Mouse (Mus musculus): ENCODE measurements at regions not wholly inside any gene's neighbourhood (a gene's known extent, or its start where the extent isn't known, plus 50 kb on each side); places are given as distances from the start of the nearest gene placed in this dataset.

DNA sequence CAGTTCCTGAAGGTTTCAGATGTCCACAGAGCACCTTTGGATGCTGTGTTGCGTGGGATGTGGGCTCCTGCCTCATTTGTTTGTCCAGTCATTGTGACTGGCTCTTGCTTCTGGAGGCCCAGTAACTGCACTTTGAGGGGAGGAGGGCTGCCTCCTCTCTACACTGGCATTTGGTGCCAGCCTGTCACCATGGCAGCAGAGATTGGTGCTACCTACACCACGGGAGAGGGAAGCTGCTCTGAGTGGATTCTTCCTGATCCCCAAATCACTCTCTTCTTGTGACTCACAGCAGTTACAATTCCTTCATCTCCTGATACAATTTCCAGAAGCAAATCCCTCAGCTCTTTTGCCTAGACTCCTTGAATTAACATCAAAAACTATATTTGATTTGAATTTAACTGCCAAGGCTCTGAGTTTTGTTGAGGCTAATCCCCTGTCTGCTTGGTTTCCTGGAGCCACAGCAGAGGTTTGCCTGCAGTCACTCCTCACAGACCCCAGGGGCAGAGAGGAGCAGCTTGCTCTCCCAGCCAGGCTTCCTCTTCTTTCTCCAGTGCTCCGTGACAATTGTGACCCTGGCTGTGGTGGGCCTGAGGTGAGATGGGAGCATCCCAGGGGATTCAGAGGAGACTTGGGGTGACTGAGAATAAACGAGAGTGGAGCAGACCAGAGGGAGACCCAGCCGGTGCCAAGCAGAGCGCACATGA, 145.7 kb downstream of the Tpra1 start:
- DNase-seq (ENCODE audit: extremely low read depth): no peak
- TF ChIP-seq POLR2AphosphoS2 (IDR thresholded peaks at IDR 0.05; ENCODE audit: low read depth, low read length) (no peak), ETS1 (conservative IDR thresholded peaks at IDR 0.05; ENCODE audit: low read depth, low read length) (no peak), POLR2A (IDR thresholded peaks at IDR 0.05; ENCODE audit: low read depth, low read length) (no peak), NRF1 (IDR thresholded peaks at IDR 0.05; ENCODE audit: low read depth, low read length) (no peak), PAX5 (IDR thresholded peaks at IDR 0.05; ENCODE audit: low read length) (no peak), MAX (IDR thresholded peaks at IDR 0.05; ENCODE audit: low read length) (no peak), RCOR1 (conservative IDR thresholded peaks at IDR 0.05; ENCODE audit: low read depth, low read length) (no peak), MYC (IDR thresholded peaks at IDR 0.05; ENCODE audit: low read depth, low read length) (no peak), ZC3H11A (IDR thresholded peaks at IDR 0.05; ENCODE audit: low read depth, low read length) (no peak), EP300 (IDR thresholded peaks at IDR 0.05; ENCODE audit: low read length) (no peak), UBTF (IDR thresholded peaks at IDR 0.05; ENCODE audit: low read depth, low read length) (no peak), MXI1 (IDR thresholded peaks at IDR 0.05; ENCODE audit: low read depth, low read length) (no peak), CTCF (conservative IDR thresholded peaks at IDR 0.05 in 1 of 2, IDR thresholded peaks at IDR 0.05 in 1 of 2; ENCODE audit: low read depth in 2 of 2, low read length in 2 of 2) (no peak)
- H3K27me3 ChIP-seq (replicated peaks): peaks cover 43% of the 10 kb centered on the region
- no peaks in the 10 kb centered on the region for H3K79me2 ChIP-seq (replicated peaks; ENCODE audit: control insufficient read depth, extremely low read depth, insufficient read depth, poor library complexity, severe bottlenecking)
- no peak overlapping the region for H3K4me3 ChIP-seq (replicated peaks in 1 of 3; ENCODE audit: low read depth in 2 of 3, low read length in 2 of 3, poor library complexity in 1 of 3)
- no peak overlapping the region for H3K27ac ChIP-seq (ENCODE audit: insufficient read depth, low read depth)
- no peaks in the 10 kb centered on the region for H3K36me3 ChIP-seq (replicated peaks in 1 of 2; ENCODE audit: control insufficient read depth in 1 of 2, insufficient read depth in 1 of 2, low read length in 1 of 2)
- dilution Hi-C loops (cut with MboI; ENCODE audit: extremely low pct_ligation_motif_present, extremely low pct_unique_long_range_greater_than_20kb, low sequenced_read_pairs) (no loop called here), in situ Hi-C loops (cut with MboI; ENCODE audit: low pct_ligation_motif_present, low pct_unique_long_range_greater_than_20kb, low sequenced_read_pairs) (no loop called here)
- H3K9me3 ChIP-seq (replicated peaks; ENCODE audit: low read length): peaks cover 7% of the 10 kb centered on the region
- no peak overlapping the region for H3K9ac ChIP-seq (ENCODE audit: insufficient read depth, low read depth)
- H3K4me1 ChIP-seq (ENCODE audit: control insufficient read depth in 1 of 2, insufficient read depth in 2 of 2): peaks cover 10 to 21% of the 10 kb centered on the region in 2 experiments
- no peak overlapping the region for H3K4me2 ChIP-seq (ENCODE audit: insufficient read depth, low read depth, poor library complexity, severe bottlenecking)

DNA sequence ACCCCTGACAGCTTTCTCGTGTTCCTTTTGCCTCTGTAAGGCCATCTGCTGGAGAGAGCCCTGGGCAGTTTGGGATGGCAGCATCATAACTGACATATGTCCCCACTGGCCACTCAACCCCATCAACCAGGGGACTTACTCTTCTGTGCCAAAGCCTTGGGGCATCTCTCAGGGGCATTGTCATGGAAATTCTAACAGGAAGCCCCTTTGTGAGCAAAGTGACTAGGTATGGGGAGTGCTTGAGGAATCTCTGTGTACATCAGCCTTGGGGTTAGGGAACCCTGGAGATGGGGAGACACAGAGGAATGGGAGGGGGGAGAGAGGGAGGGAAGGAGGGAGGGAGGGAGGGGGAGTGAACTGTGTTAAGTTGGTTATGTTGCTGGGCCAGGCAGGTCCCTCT, 147.2 kb downstream of the Tpra1 start:
- no peak overlapping the region for H3K4me2 ChIP-seq (ENCODE audit: insufficient read depth, low read depth, poor library complexity, severe bottlenecking)
- H3K4me1 ChIP-seq (ENCODE audit: control insufficient read depth in 1 of 2, insufficient read depth in 2 of 2): peaks cover 7 to 22% of the 10 kb centered on the region in 2 experiments
- H3K27me3 ChIP-seq (replicated peaks): peaks cover 46% of the 10 kb centered on the region
- H3K9me3 ChIP-seq (replicated peaks; ENCODE audit: low read length): peaks cover 7% of the 10 kb centered on the region
- H3K9ac ChIP-seq (ENCODE audit: insufficient read depth, low read depth): no peak overlapping the region
- no peak for DNase-seq (ENCODE audit: extremely low read depth)
- H3K36me3 ChIP-seq (replicated peaks in 1 of 2; ENCODE audit: control insufficient read depth in 1 of 2, insufficient read depth in 1 of 2, low read length in 1 of 2): no peaks in the 10 kb centered on the region
- dilution Hi-C loops (cut with MboI; ENCODE audit: extremely low pct_ligation_motif_present, extremely low pct_unique_long_range_greater_than_20kb, low sequenced_read_pairs) (no loop called here), in situ Hi-C loops (cut with MboI; ENCODE audit: low pct_ligation_motif_present, low pct_unique_long_range_greater_than_20kb, low sequenced_read_pairs) (no loop called here)
- H3K79me2 ChIP-seq (replicated peaks; ENCODE audit: control insufficient read depth, extremely low read depth, insufficient read depth, poor library complexity, severe bottlenecking): no peaks in the 10 kb centered on the region
- no peak overlapping the region for H3K27ac ChIP-seq (ENCODE audit: insufficient read depth, low read depth)
- no peak overlapping the region for H3K4me3 ChIP-seq (replicated peaks in 1 of 3; ENCODE audit: low read depth in 2 of 3, low read length in 2 of 3, poor library complexity in 1 of 3)
- TF ChIP-seq UBTF (IDR thresholded peaks at IDR 0.05; ENCODE audit: low read depth, low read length): no peak
- TF ChIP-seq MEF2A (IDR thresholded peaks at IDR 0.05; ENCODE audit: borderline replicate concordance, low read depth, low read length): no peak
- TF ChIP-seq CHD2 (IDR thresholded peaks at IDR 0.05; ENCODE audit: low read length): no peak
- no peak for TF ChIP-seq ZNF384 (IDR thresholded peaks at IDR 0.05; ENCODE audit: low read depth, low read length)
- no peak for TF ChIP-seq MAX (IDR thresholded peaks at IDR 0.05; ENCODE audit: low read length)
- TF ChIP-seq E2F4 (IDR thresholded peaks at IDR 0.05; ENCODE audit: insufficient replicate concordance, low read depth, low read length): no peak
- no peak for TF ChIP-seq NELFE (IDR thresholded peaks at IDR 0.05; ENCODE audit: low read depth, low read length)
- TF ChIP-seq TCF12 (IDR thresholded peaks at IDR 0.05; ENCODE audit: low read depth, low read length): no peak
- no peak for TF ChIP-seq POLR2A (IDR thresholded peaks at IDR 0.05; ENCODE audit: low read depth, low read length)
- TF ChIP-seq SIN3A (IDR thresholded peaks at IDR 0.05; ENCODE audit: low read length): no peak
- TF ChIP-seq ZKSCAN1 (IDR thresholded peaks at IDR 0.05; ENCODE audit: borderline replicate concordance, low read depth, low read length): no peak
- TF ChIP-seq PAX5 (IDR thresholded peaks at IDR 0.05; ENCODE audit: low read length): no peak
- no peak for TF ChIP-seq CTCF (conservative IDR thresholded peaks at IDR 0.05 in 1 of 2, IDR thresholded peaks at IDR 0.05 in 1 of 2; ENCODE audit: low read depth in 2 of 2, low read length in 2 of 2)
- TF ChIP-seq NRF1 (IDR thresholded peaks at IDR 0.05; ENCODE audit: low read depth, low read length): no peak
- TF ChIP-seq IRF4 (IDR thresholded peaks at IDR 0.05; ENCODE audit: low read depth, low read length): no peak
- TF ChIP-seq SMC3 (IDR thresholded peaks at IDR 0.05; ENCODE audit: low read depth, low read length): no peak
- TF ChIP-seq USF2 (conservative IDR thresholded peaks at IDR 0.05; ENCODE audit: low read depth, low read length): no peak

Measured in CH12.LX (cell line).